Mouse (Mus musculus) heart, adult 2 months (tissue): ENCODE results near the gene Tgfbr3. TPM values are rescaled to one million over a fixed set of nuclear protein-coding genes. Genes with fewer than 3 reads are reported as not detected.
A peak's percentile ranks its signal among the peaks of the same experiment; 100 is the strongest.

Source experiments
- DNase-seq, 2 experiments: peaks; one replicate each; pipeline ENCODE4 v3.0.0; 2021
- H3K27ac ChIP-seq: fragments of 200-600 bp; 2 replicates; pipeline ENCODE4 v1.8.1; 2022
- H3K27me3 ChIP-seq: fragments of 200-500 bp; 2 replicates; pipeline ENCODE4 v1.6.1; 2012; ENCODE audit warnings: mild to moderate bottlenecking, low read length, inconsistent platforms, mixed read lengths; ENCODE audit not compliant: control insufficient read depth, insufficient read depth
- H3K36me3 ChIP-seq: fragments of 200-500 bp; 2 replicates; pipeline ENCODE4 v1.6.1; 2012; ENCODE audit warnings: low read length, inconsistent platforms; ENCODE audit not compliant: control insufficient read depth, insufficient read depth
- H3K4me1 ChIP-seq: fragments of 200-500 bp; 2 replicates; pipeline ENCODE4 v1.6.1; 2011; ENCODE audit warnings: low read length; ENCODE audit not compliant: control insufficient read depth, insufficient read depth
- H3K4me3 ChIP-seq: fragments of 200-600 bp; 2 replicates; pipeline ENCODE4 v1.8.1; 2022
- H3K79me2 ChIP-seq: fragments of 200-500 bp; replicated peaks from 2 replicates; pipeline ENCODE4 v1.6.1; 2012; ENCODE audit warnings: mild to moderate bottlenecking, inconsistent platforms, low read length, moderate library complexity, mixed read lengths; ENCODE audit not compliant: control insufficient read depth, insufficient read depth
- H3K9ac ChIP-seq: fragments of 200-500 bp; 2 replicates; pipeline ENCODE4 v1.6.1; 2012; ENCODE audit warnings: low read depth, mild to moderate bottlenecking, control low read depth, inconsistent platforms, low read length, mixed read lengths
- CTCF ChIP-seq: fragments of 200-600 bp; IDR thresholded peaks from 2 replicates; pipeline ENCODE4 v1.8.1; 2022; ENCODE audit warnings: antibody characterized with exemption, mild to moderate bottlenecking, moderate library complexity
- EP300 ChIP-seq: fragments of 200-500 bp; IDR thresholded peaks from 2 replicates; pipeline ENCODE4 v1.6.1; 2011; ENCODE audit warnings: low read depth, low read length, control low read depth; ENCODE audit not compliant: insufficient read depth
- POLR2A ChIP-seq: fragments of 200-500 bp; IDR thresholded peaks from 2 replicates; pipeline ENCODE4 v1.6.1; 2011; ENCODE audit warnings: mild to moderate bottlenecking, low read depth, low read length, control low read depth; ENCODE audit not compliant: insufficient read depth
- WGBS: fragments of 180-500 bp; shearing (Covaris S2); methylation state at CpG from one replicate; pipeline ENCODE4 v1.1.7; 2018; 5-methylcytosine and 5-hydroxymethylcytosine counted together
- intact Hi-C: fragments of 180-260 bp; cut with DNase I; formaldehyde crosslinking; loops from one replicate; pipeline ENCODE4 v1.15.1; 2025
- polyA plus RNA-seq: library from polyadenylated mRNA; depleted of rRNA; stranded (reverse); fragments of >200 nt; gene quantifications from 2 replicates; pipeline ENCODE4 v1.2.3, GENCODE M21; 2012
- total RNA-seq, 2 experiments: library from RNA; stranded (reverse); gene quantifications; 2 replicates each; pipeline ENCODE4 v1.2.3; 2021

The Tgfbr3 gene
- total and polyA plus RNA-seq, 3 experiments = 27.2 to 47.6 (median 41.2) TPM

GRCm38 (mm10) chr5:107171861-107172260 lies 117.6 kb downstream of the Tgfbr3 start:
- Histone ChIP-seq H3K79me2 (peaks cover 2% of the 10 kb centered on the region; the same call in 1 of the 2 replicates), H3K27me3 (no peaks in the 10 kb centered on the region), H3K36me3 (peaks cover 2% of the 10 kb centered on the region; the same call in 1 of the 2 replicates), H3K27ac (no peak overlapping the region), H3K4me1 (peaks cover 4% of the 10 kb centered on the region), H3K4me3 (no peak overlapping the region), H3K9ac (no peak overlapping the region)
- 90% methylated on average over 7 of the region's 7 CpGs for WGBS
- TF ChIP-seq CTCF (no peak), EP300 (no peak), POLR2A (no peak)
- intact Hi-C loops = loop anchor here (5.0 kb wide), 1 partner anchor 50 kb away; no protein-coding TSS in a partner anchor
- DNase-seq = no peak

DNA sequence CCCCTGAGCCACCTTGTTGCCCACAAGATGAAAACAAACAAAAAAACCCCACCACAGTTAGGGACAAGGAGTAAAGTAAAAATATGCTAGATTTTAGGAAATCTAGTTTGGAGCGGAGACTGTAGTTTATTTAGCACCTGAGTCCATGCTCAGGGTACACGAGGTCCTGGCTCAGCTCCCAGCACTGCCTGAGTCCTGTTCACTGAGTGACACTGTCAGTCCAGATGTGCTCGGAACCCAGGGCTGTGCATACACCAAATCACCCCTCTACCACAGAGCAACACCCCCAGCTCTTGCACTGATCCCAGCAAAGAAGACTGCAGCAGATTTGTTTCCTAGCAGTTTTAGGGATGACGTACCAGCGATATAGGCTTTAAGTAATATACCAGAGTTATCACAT lies 119.6 kb downstream of the Tgfbr3 start:
- no peak overlapping the region for H3K4me3 ChIP-seq
- TF ChIP-seq POLR2A (no peak), EP300 (no peak), CTCF (no peak)
- H3K79me2 ChIP-seq = no peaks in the 10 kb centered on the region; the same call in 1 of the 2 replicates
- H3K9ac ChIP-seq = no peak overlapping the region; the same call in 1 of the 2 replicates
- H3K36me3 ChIP-seq = peaks cover 2% of the 10 kb centered on the region
- intact Hi-C loops = loop anchor here (5.0 kb wide), 4 partner anchors 42 to 177 kb away; partner anchors contain the start of gene Tgfbr3
- WGBS = 77% methylated on average over 5 of the region's 5 CpGs
- no peaks in the 10 kb centered on the region for H3K27me3 ChIP-seq
- no peak for DNase-seq
- no peak overlapping the region for H3K27ac ChIP-seq
- peaks cover 9% of the 10 kb centered on the region for H3K4me1 ChIP-seq

- Histone ChIP-seq H3K27ac (peak overlapping the region; percentile 94), H3K4me1 (peaks cover 11% of the 10 kb centered on the region), H3K9ac (no peak overlapping the region), H3K36me3 (peaks cover 2% of the 10 kb centered on the region), H3K4me3 (peak overlapping the region; percentile 38), H3K27me3 (no peaks in the 10 kb centered on the region), H3K79me2 (no peaks in the 10 kb centered on the region; the same call in 1 of the 2 replicates)
- DNase-seq = peak; percentile 81 to 90
- WGBS = 6% methylated on average over 8 of the region's 8 CpGs
- TF ChIP-seq POLR2A (peak; percentile 64; the same call in 1 of the 2 replicates), CTCF (no peak), EP300 (peak; percentile 93)
- intact Hi-C loops = loop anchor here (1.0 to 5.0 kb wide), 4 partner anchors 17 to 176 kb away; partner anchors contain the start of gene Tgfbr3
Observed at GRCm38 (mm10) chr5:107167872-107168300, 121.5 kb downstream of the Tgfbr3 start.

DNA sequence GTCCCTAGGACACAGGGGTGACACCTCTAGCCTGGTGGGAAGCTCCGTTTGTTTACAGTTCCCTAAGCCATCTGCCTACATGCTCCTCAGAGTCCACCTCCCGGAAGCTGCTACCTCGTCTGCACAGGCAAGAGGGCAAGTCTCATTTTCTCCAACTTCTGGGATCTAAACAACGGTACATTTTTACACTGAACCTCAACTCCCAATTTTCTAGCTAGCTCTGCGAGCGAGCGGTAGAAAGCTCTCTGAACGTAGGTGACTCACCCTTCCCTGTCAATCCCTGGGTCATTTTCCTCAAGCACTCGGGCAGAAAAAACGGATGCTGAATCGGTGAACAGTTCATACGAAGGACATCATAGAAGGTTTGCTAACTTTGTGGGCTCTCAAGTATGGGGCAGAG lies 122.1 kb downstream of the Tgfbr3 start:
- intact Hi-C loops = loop anchor here (5.0 kb wide), 3 partner anchors 40 to 175 kb away; partner anchors contain the start of gene Tgfbr3
- no peaks in the 10 kb centered on the region for H3K27me3 ChIP-seq
- TF ChIP-seq POLR2A = no peak
- TF ChIP-seq CTCF = no peak
- TF ChIP-seq EP300 = no peak
- DNase-seq = peak in 1 of 2 experiments; percentile 45
- H3K27ac ChIP-seq = peak overlapping the region; percentile 94
- peak overlapping the region; percentile 38 for H3K4me3 ChIP-seq
- no peaks in the 10 kb centered on the region; the same call in 1 of the 2 replicates for H3K79me2 ChIP-seq
- H3K4me1 ChIP-seq = peaks cover 11% of the 10 kb centered on the region
- H3K36me3 ChIP-seq = peaks cover 2% of the 10 kb centered on the region
- H3K9ac ChIP-seq = peak overlapping the region; percentile 56
- 5% methylated on average over 12 of the region's 12 CpGs for WGBS

DNA sequence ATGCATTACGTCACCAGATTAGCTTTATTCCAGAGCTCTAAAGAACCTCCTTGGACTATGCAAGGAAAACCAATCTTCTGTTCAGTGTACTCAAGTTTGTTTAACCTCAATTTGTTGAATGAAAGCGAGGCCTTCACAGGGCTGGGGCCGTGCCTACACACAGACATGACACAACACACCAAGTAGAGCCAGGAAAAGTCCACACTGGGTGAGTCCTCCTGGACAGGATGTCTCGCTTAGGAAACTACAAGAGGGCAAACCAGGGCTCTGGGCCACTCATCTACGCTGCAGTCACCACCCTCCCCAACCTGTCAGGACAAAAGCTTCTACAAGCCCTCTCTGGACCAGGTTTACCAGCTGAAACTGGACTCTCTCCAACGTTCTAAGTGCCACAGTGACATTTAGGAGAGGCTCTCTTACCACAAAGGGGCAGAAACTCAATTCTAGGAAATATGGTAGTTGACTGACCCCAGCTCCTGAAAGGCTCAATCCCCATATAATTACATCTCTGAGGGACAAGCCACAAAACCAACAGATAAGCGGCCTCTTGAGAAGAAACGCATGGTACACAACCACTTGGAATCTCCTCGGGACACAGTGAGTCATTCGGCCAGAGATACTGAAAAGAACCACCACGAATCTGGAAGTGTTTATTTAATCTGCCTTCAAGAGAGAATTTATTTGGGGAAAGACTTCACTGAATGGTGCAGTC lies 122.6 kb downstream of the Tgfbr3 start:
- Histone ChIP-seq H3K27ac (peak overlapping the region; percentile 94), H3K9ac (peak overlapping the region; percentile 56), H3K79me2 (no peaks in the 10 kb centered on the region; the same call in 1 of the 2 replicates), H3K4me3 (peak overlapping the region; percentile 38), H3K27me3 (no peaks in the 10 kb centered on the region), H3K4me1 (peaks cover 11% of the 10 kb centered on the region), H3K36me3 (peaks cover 2% of the 10 kb centered on the region)
- TF ChIP-seq EP300 = peak; percentile 65; the same call in 1 of the 2 replicates
- TF ChIP-seq CTCF = no peak
- TF ChIP-seq POLR2A = no peak
- intact Hi-C loops = loop anchor here (5.0 kb wide), 3 partner anchors 40 to 175 kb away; partner anchors contain the start of gene Tgfbr3
- WGBS = 18% methylated on average over 11 of the region's 11 CpGs
- peak; percentile 64 to 75 for DNase-seq
